Mouse (Mus musculus): ENCODE data around the gene Ccdc12. TPM values are rescaled to one million over a fixed set of nuclear protein-coding genes. Genes with fewer than 3 reads are reported as not detected.

Ccdc12 gene
- polyA plus RNA-seq, 1 experiment from 2014 or later: 113 TPM

Small RNAs within 50 kb of the gene (microRNA-seq; reads per million reads assigned to microRNA genes)
- not detected for gene Mir8107

Other genes starting within 250 kb of the Ccdc12 start
- 21.3 and 27.2 TPM in 2 replicates for gene Ptpn23, start 248.3 kb upstream of the Ccdc12 start, polyA plus RNA-seq (2015; fragmentation: Nextera tagmentation; extraction: Ambion mirVana)
- 0.51 and 1.2 TPM in 2 replicates for gene Ngp, start 236.8 kb upstream of the Ccdc12 start, polyA plus RNA-seq (2015; fragmentation: Nextera tagmentation; extraction: Ambion mirVana)
- gene Klhl18, start 179.8 kb upstream of the Ccdc12 start, polyA plus RNA-seq (2015; fragmentation: Nextera tagmentation; extraction: Ambion mirVana): 15.2 and 19.3 TPM in 2 replicates
- 3.0 TPM in 2 replicates for gene Kif9, start 179.5 kb upstream of the Ccdc12 start, polyA plus RNA-seq (2015; fragmentation: Nextera tagmentation; extraction: Ambion mirVana)
- 34.1 and 41.4 TPM in 2 replicates for gene Setd2, start 123.9 kb upstream of the Ccdc12 start, polyA plus RNA-seq (2015; fragmentation: Nextera tagmentation; extraction: Ambion mirVana)
- gene Nradd, start 32.1 kb upstream of the Ccdc12 start, polyA plus RNA-seq (2015; fragmentation: Nextera tagmentation; extraction: Ambion mirVana): 29.0 and 32.4 TPM in 2 replicates
- gene Nbeal2, start 2.3 kb upstream of the Ccdc12 start, polyA plus RNA-seq (2015; fragmentation: Nextera tagmentation; extraction: Ambion mirVana): 2.3 and 5.9 TPM in 2 replicates
- 0.39 TPM in 1 of 2 replicates, not detected in the other for gene Myl3, start 85.4 kb downstream of the Ccdc12 start, polyA plus RNA-seq (2015; fragmentation: Nextera tagmentation; extraction: Ambion mirVana)
- gene Pth1r, start 90.6 kb downstream of the Ccdc12 start, polyA plus RNA-seq (2015; fragmentation: Nextera tagmentation; extraction: Ambion mirVana): 6.4 and 8.4 TPM in 2 replicates
- not detected in 2 replicates for gene Prss42, start 141.7 kb downstream of the Ccdc12 start, polyA plus RNA-seq (2015; fragmentation: Nextera tagmentation; extraction: Ambion mirVana)
- gene Prss44, start 157.5 kb downstream of the Ccdc12 start, polyA plus RNA-seq (2015; fragmentation: Nextera tagmentation; extraction: Ambion mirVana): not detected in 2 replicates
- gene Prss43, start 170.2 kb downstream of the Ccdc12 start, polyA plus RNA-seq (2015; fragmentation: Nextera tagmentation; extraction: Ambion mirVana): not detected in 2 replicates
- not detected in 2 replicates for gene Prss45, start 178.1 kb downstream of the Ccdc12 start, polyA plus RNA-seq (2015; fragmentation: Nextera tagmentation; extraction: Ambion mirVana)
- not detected in 2 replicates for gene Prss46, start 188.0 kb downstream of the Ccdc12 start, polyA plus RNA-seq (2015; fragmentation: Nextera tagmentation; extraction: Ambion mirVana)
- gene Prss50, start 201.5 kb downstream of the Ccdc12 start, polyA plus RNA-seq (2015; fragmentation: Nextera tagmentation; extraction: Ambion mirVana): 0.14 TPM in 1 of 2 replicates, not detected in the other
- gene Als2cl, start 223.4 kb downstream of the Ccdc12 start, polyA plus RNA-seq (2015; fragmentation: Nextera tagmentation; extraction: Ambion mirVana): 0.65 and 1.1 TPM in 2 replicates
- gene Tmie, start 223.6 kb downstream of the Ccdc12 start, polyA plus RNA-seq (2015; fragmentation: Nextera tagmentation; extraction: Ambion mirVana): 0.86 and 1.8 TPM in 2 replicates